Mouse (Mus musculus) kidney, postnatal 36 days (tissue): Measurements from ENCODE around the gene Bicdl2.

Experiments used
- DNase-seq, 2 experiments: peaks; one replicate each; pipeline ENCODE4 v3.0.0; 2021 to 2022; ENCODE audit warnings: mixed read lengths in 2 of 2

Gene Bicdl2

GRCm38 (mm10) chr17:23660117-23660875, at the start of gene Bicdl2:
Gene Bicdl2, plus strand, starts transcription at chr17:23660506.
- peak; percentile 81 to 93 for DNase-seq

GRCm38 (mm10) chr17:23617087-23617486, 43.2 kb upstream of the Bicdl2 start:
- DNase-seq: no peak

GRCm38 (mm10) chr17:23620351-23620750, 40.0 kb upstream of the Bicdl2 start:
- no peak for DNase-seq

- DNase-seq: no peak
Measured at GRCm38 (mm10) chr17:23627813-23628212, 32.5 kb upstream of the Bicdl2 start.

- peak; percentile 60 to 88 for DNase-seq
Measured at GRCm38 (mm10) chr17:23630195-23631020, 29.9 kb upstream of the Bicdl2 start.

- no peak for DNase-seq
Measured at GRCm38 (mm10) chr17:23631241-23631640, 29.1 kb upstream of the Bicdl2 start.

GRCm38 (mm10) chr17:23644613-23645495, 15.5 kb upstream of the Bicdl2 start, which contains the start of gene Mmp25:
Gene Mmp25, minus strand, starts transcription at chr17:23645277.
- peak in 1 of 2 experiments; percentile 41 for DNase-seq

GRCm38 (mm10) chr17:23645894-23646293, 14.4 kb upstream of the Bicdl2 start:
- DNase-seq: no peak

- DNase-seq: no peak
Measured at GRCm38 (mm10) chr17:23651363-23651762, 8.9 kb upstream of the Bicdl2 start.

- no peak for DNase-seq
Measured at GRCm38 (mm10) chr17:23653324-23653723, 7.0 kb upstream of the Bicdl2 start.

- no peak for DNase-seq
Measured at GRCm38 (mm10) chr17:23654001-23654400, 6.3 kb upstream of the Bicdl2 start.

GRCm38 (mm10) chr17:23654410-23654809, 5.9 kb upstream of the Bicdl2 start:
- DNase-seq: no peak

- no peak for DNase-seq
Measured at GRCm38 (mm10) chr17:23658450-23658849, 1.9 kb upstream of the Bicdl2 start.

GRCm38 (mm10) chr17:23660876-23661200, 532 bp downstream of the Bicdl2 start:
- DNase-seq: peak in 1 of 2 experiments; percentile 38

- DNase-seq: peak in 1 of 2 experiments; percentile 75
Measured at GRCm38 (mm10) chr17:23661526-23661925, 1.2 kb downstream of the Bicdl2 start.

- no peak for DNase-seq
Measured at GRCm38 (mm10) chr17:23664556-23665021, 4.3 kb downstream of the Bicdl2 start.

GRCm38 (mm10) chr17:23665511-23665910, 5.2 kb downstream of the Bicdl2 start:
- no peak for DNase-seq

GRCm38 (mm10) chr17:23670516-23671074, 10.3 kb downstream of the Bicdl2 start:
- no peak for DNase-seq

GRCm38 (mm10) chr17:23671519-23671918, 11.2 kb downstream of the Bicdl2 start:
- DNase-seq: no peak

- no peak for DNase-seq
Measured at GRCm38 (mm10) chr17:23672761-23673160, 12.5 kb downstream of the Bicdl2 start.

- DNase-seq: peak; percentile 94 to 97
Measured at GRCm38 (mm10) chr17:23673424-23674073, 13.2 kb downstream of the Bicdl2 start, which contains the start of the genes Hcfc1r1 and Thoc6. Gene Hcfc1r1, plus strand, starts transcription at chr17:23673596. Gene Thoc6, minus strand, starts transcription at chr17:23673882.
